Mouse (Mus musculus) intestine, embryonic 15.5 days (tissue): ENCODE measurements around the gene Ap1g1. TPM values are rescaled to one million over a fixed set of nuclear protein-coding genes. Genes with fewer than 3 reads are reported as not detected.
A peak's percentile ranks its signal among the peaks of the same experiment; 100 is the strongest.

Experiments
- ATAC-seq: fragments of 200-750 bp; cut with Nextera tagmentation; 2 replicates; pipeline ENCODE4 v1.8.0; 2017; ENCODE audit warnings: moderate TSS enrichment, moderate library complexity
- H3K27ac ChIP-seq: fragments of 300-500 bp; sonication (generic); 2 replicates; pipeline ENCODE4 v1.5.1; 2015; ENCODE audit warnings: mild to moderate bottlenecking, inconsistent platforms
- H3K27me3 ChIP-seq: fragments of 300-500 bp; sonication (generic); replicated peaks from 2 replicates; pipeline ENCODE4 v1.6.1; 2015; ENCODE audit warnings: inconsistent platforms
- H3K36me3 ChIP-seq: fragments of 300-500 bp; sonication (generic); 2 replicates; pipeline ENCODE4 v1.6.1; 2015; ENCODE audit warnings: inconsistent platforms
- H3K4me1 ChIP-seq: fragments of 300-500 bp; sonication (generic); replicated peaks from 2 replicates; pipeline ENCODE4 v1.6.1; 2015; ENCODE audit warnings: inconsistent platforms
- H3K4me2 ChIP-seq: fragments of 300-500 bp; sonication (generic); replicated peaks from 2 replicates; pipeline ENCODE4 v1.6.1; 2015; ENCODE audit warnings: mild to moderate bottlenecking, inconsistent platforms
- H3K4me3 ChIP-seq: fragments of 300-500 bp; sonication (generic); replicated peaks from 2 replicates; pipeline ENCODE4 v1.5.1; 2015; ENCODE audit warnings: inconsistent platforms
- H3K9ac ChIP-seq: fragments of 300-500 bp; sonication (generic); 2 replicates; pipeline ENCODE4 v1.6.1; 2015; ENCODE audit warnings: inconsistent platforms
- H3K9me3 ChIP-seq: fragments of 300-500 bp; sonication (generic); 2 replicates; pipeline ENCODE4 v1.6.1; 2016; ENCODE audit warnings: inconsistent platforms
- WGBS: fragments of 180-500 bp; shearing (Covaris S2); methylation state at CpG from one replicate; pipeline ENCODE4 v1.1.7; 2015; 5-methylcytosine and 5-hydroxymethylcytosine counted together
- polyA plus RNA-seq: library from polyadenylated mRNA; unstranded; fragments of >200 nt; fragmentation: Nextera tagmentation; extraction: Ambion mirVana; gene quantifications from 2 replicates; pipeline ENCODE4 v1.2.1, GENCODE M21; 2015

Gene Ap1g1
- polyA plus RNA-seq: 38.0 and 39.0 TPM in 2 replicates

GRCm38 (mm10) chr8:109778280-109778977 is at the start of gene Ap1g1:
Gene Ap1g1, plus strand, starts transcription at chr8:109778554.
- Histone ChIP-seq H3K4me1 (peaks cover 9% of the 10 kb centered on the region; the same call in 1 of the 2 replicates), H3K4me2 (peak within 1 kb of the TSS; percentile 76), H3K27me3 (no peaks in the 10 kb centered on the region), H3K27ac (peak within 1 kb of the TSS; percentile 98), H3K4me3 (peak within 1 kb of the TSS; percentile 93), H3K9ac (peak within 1 kb of the TSS; percentile 77), H3K9me3 (no peaks in the 10 kb centered on the region), H3K36me3 (no peaks in the 10 kb centered on the region)
- peak; percentile 99 for ATAC-seq
- under 1% methylated on average over 64 of the region's 64 CpGs for WGBS

GRCm38 (mm10) chr8:109731012-109731411 is 47.3 kb upstream of the Ap1g1 start:
- no peak overlapping the region for H3K27ac ChIP-seq
- H3K27me3 ChIP-seq: no peaks in the 10 kb centered on the region
- peaks cover 1% of the 10 kb centered on the region; the same call in 1 of the 2 replicates for H3K4me1 ChIP-seq
- no peak for ATAC-seq
- WGBS: 79% methylated on average over 3 of the region's 3 CpGs
- H3K4me3 ChIP-seq: no peak overlapping the region
- no peaks in the 10 kb centered on the region for H3K9me3 ChIP-seq
- no peak overlapping the region for H3K9ac ChIP-seq
- H3K4me2 ChIP-seq: no peak overlapping the region
- H3K36me3 ChIP-seq: peaks cover 37% of the 10 kb centered on the region

GRCm38 (mm10) chr8:109734018-109734417 is 44.3 kb upstream of the Ap1g1 start:
- WGBS: 80% methylated on average over 3 of the region's 3 CpGs
- Histone ChIP-seq H3K27ac (no peak overlapping the region), H3K9ac (no peak overlapping the region), H3K9me3 (no peaks in the 10 kb centered on the region), H3K27me3 (no peaks in the 10 kb centered on the region), H3K4me2 (no peak overlapping the region), H3K4me1 (peaks cover 6% of the 10 kb centered on the region; the same call in 1 of the 2 replicates), H3K36me3 (peaks cover 31% of the 10 kb centered on the region), H3K4me3 (no peak overlapping the region)
- no peak for ATAC-seq

- H3K4me3 ChIP-seq: peak overlapping the region; percentile 98
- 5% methylated on average over 8 of the region's 8 CpGs for WGBS
- no peaks in the 10 kb centered on the region for H3K27me3 ChIP-seq
- H3K36me3 ChIP-seq: peaks cover 24% of the 10 kb centered on the region; the same call in 1 of the 2 replicates
- peak; percentile 42 for ATAC-seq
- H3K9me3 ChIP-seq: no peaks in the 10 kb centered on the region
- H3K9ac ChIP-seq: peak overlapping the region; percentile 98
- no peak overlapping the region for H3K27ac ChIP-seq
- H3K4me2 ChIP-seq: peak overlapping the region; percentile 88
- peaks cover 6% of the 10 kb centered on the region; the same call in 1 of the 2 replicates for H3K4me1 ChIP-seq
Measured at GRCm38 (mm10) chr8:109736819-109737218, 41.5 kb upstream of the Ap1g1 start.

GRCm38 (mm10) chr8:109737237-109738048 is 40.9 kb upstream of the Ap1g1 start, which contains the start of gene Atxn1l:
Gene Atxn1l, minus strand, starts transcription at chr8:109737739.
- Histone ChIP-seq H3K27ac (peak within 1 kb of the TSS; percentile 75), H3K4me2 (peak within 1 kb of the TSS; percentile 88), H3K9me3 (no peaks in the 10 kb centered on the region), H3K9ac (peak within 1 kb of the TSS; percentile 98), H3K27me3 (no peaks in the 10 kb centered on the region), H3K4me1 (peaks cover 6% of the 10 kb centered on the region; the same call in 1 of the 2 replicates), H3K36me3 (peaks cover 18% of the 10 kb centered on the region; the same call in 1 of the 2 replicates), H3K4me3 (peak within 1 kb of the TSS; percentile 98)
- WGBS: under 1% methylated on average over 59 of the region's 59 CpGs
- ATAC-seq: peak; percentile 92

GRCm38 (mm10) chr8:109738049-109738380 is 40.3 kb upstream of the Ap1g1 start:
- H3K4me1 ChIP-seq: peaks cover 6% of the 10 kb centered on the region; the same call in 1 of the 2 replicates
- H3K4me2 ChIP-seq: peak overlapping the region; percentile 88
- H3K9ac ChIP-seq: peak overlapping the region; percentile 98
- H3K4me3 ChIP-seq: peak overlapping the region; percentile 98
- no peaks in the 10 kb centered on the region for H3K27me3 ChIP-seq
- no peaks in the 10 kb centered on the region for H3K9me3 ChIP-seq
- WGBS: 65% methylated on average over 1 of the region's 1 CpGs
- peaks cover 12% of the 10 kb centered on the region; the same call in 1 of the 2 replicates for H3K36me3 ChIP-seq
- 0 out of 2 replicates have a peak overlapping the region, but pooled peaks have one; percentile 13 for H3K27ac ChIP-seq
- no peak for ATAC-seq

GRCm38 (mm10) chr8:109747468-109748199 is 30.7 kb upstream of the Ap1g1 start:
- Histone ChIP-seq H3K9ac (no peak overlapping the region), H3K27me3 (no peaks in the 10 kb centered on the region), H3K36me3 (no peaks in the 10 kb centered on the region), H3K4me2 (no peak overlapping the region), H3K4me1 (no peaks in the 10 kb centered on the region), H3K9me3 (no peaks in the 10 kb centered on the region), H3K27ac (no peak overlapping the region), H3K4me3 (no peak overlapping the region)
- no peak for ATAC-seq
- WGBS: 75% methylated on average over 12 of the region's 12 CpGs

DNA sequence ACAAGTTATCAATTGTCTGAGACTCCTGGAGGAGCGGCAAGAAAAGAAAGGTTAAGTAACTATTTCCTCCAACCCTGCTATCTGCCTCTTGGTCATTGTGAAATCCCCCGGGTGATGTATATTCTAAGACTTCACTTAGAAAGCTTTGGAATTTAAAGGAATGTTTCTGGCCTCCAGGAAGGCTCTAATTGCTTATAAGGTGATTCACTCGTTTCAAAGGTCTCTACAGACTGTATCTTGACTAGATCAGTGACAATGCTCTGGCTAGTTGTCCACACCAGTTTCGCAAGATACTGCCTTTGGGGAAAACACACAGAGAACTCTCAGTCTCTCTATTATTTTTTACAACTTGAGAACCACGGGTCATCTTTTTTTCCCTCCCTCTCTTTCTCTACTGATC is 28.1 kb upstream of the Ap1g1 start:
- Histone ChIP-seq H3K4me2 (no peak overlapping the region), H3K9me3 (no peaks in the 10 kb centered on the region), H3K27ac (no peak overlapping the region), H3K4me3 (no peak overlapping the region), H3K4me1 (no peaks in the 10 kb centered on the region), H3K36me3 (no peaks in the 10 kb centered on the region), H3K27me3 (no peaks in the 10 kb centered on the region), H3K9ac (no peak overlapping the region)
- ATAC-seq: peak; percentile 77; the same call in 1 of the 2 replicates
- 41% methylated on average over 5 of the region's 5 CpGs for WGBS

- Histone ChIP-seq H3K9ac (no peak overlapping the region), H3K4me1 (no peaks in the 10 kb centered on the region), H3K27ac (no peak overlapping the region), H3K4me2 (no peak overlapping the region), H3K36me3 (no peaks in the 10 kb centered on the region), H3K4me3 (no peak overlapping the region), H3K9me3 (no peaks in the 10 kb centered on the region), H3K27me3 (no peaks in the 10 kb centered on the region)
- ATAC-seq: peak; percentile 77
- 63% methylated on average over 12 of the region's 12 CpGs for WGBS
Measured at GRCm38 (mm10) chr8:109750699-109751098, 27.7 kb upstream of the Ap1g1 start.

GRCm38 (mm10) chr8:109751731-109752485 is 26.4 kb upstream of the Ap1g1 start:
- no peaks in the 10 kb centered on the region for H3K4me1 ChIP-seq

GRCm38 (mm10) chr8:109754696-109755095 is 23.7 kb upstream of the Ap1g1 start:
- Histone ChIP-seq H3K9me3 (no peaks in the 10 kb centered on the region), H3K4me3 (no peak overlapping the region), H3K27me3 (no peaks in the 10 kb centered on the region), H3K27ac (no peak overlapping the region), H3K4me1 (no peaks in the 10 kb centered on the region), H3K9ac (no peak overlapping the region), H3K36me3 (no peaks in the 10 kb centered on the region), H3K4me2 (no peak overlapping the region)
- 90% methylated on average over 8 of the region's 8 CpGs for WGBS
- ATAC-seq: no peak

More at GRCm38 (mm10) chr8:109751731-109752485, 26.4 kb upstream of the Ap1g1 start:
- no peak for ATAC-seq
- 85% methylated on average over 20 of the region's 20 CpGs for WGBS
- Histone ChIP-seq H3K27me3 (no peaks in the 10 kb centered on the region), H3K4me2 (no peak overlapping the region), H3K9ac (no peak overlapping the region), H3K36me3 (no peaks in the 10 kb centered on the region), H3K4me3 (no peak overlapping the region), H3K9me3 (no peaks in the 10 kb centered on the region), H3K27ac (no peak overlapping the region)
